Mouse (Mus musculus): ENCODE measurements around the gene Tceal9. TPM values are rescaled to one million over a fixed set of nuclear protein-coding genes. Genes with fewer than 3 reads are reported as not detected.
A peak's percentile ranks its signal among the peaks of the same experiment; 100 is the strongest.
"Not testable (repeated sequence)": the region's sequence is repeated elsewhere in the genome, so short reads cannot be mapped to it uniquely, and the experiment has no call there.

Tceal9 gene
- total and polyA plus RNA-seq, 3 experiments, result 75.2 to 113 TPM; not detected in 1

DNA sequence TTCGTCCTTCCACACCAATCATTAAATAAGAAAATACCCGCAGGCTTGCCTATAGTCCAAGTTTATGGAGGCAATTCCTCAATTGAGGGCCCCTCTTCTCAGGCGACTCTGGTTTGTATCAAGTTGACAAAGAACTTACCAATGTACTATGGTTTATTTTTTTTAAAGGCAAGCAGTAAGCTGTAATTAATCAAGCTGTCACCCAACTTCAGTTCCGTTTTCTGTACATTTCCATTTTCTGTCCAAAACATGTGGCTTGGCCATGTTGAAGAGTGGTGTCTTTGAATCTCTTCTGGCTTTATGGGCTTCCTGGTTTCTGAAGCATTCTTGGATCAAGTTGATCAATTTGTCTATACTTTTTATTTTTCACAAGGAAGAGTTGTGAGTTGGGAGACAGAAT lies 23.3 kb downstream of the Tceal9 start:
- H3K79me2 ChIP-seq (ENCODE audit: control insufficient read depth, insufficient read depth, low read length, poor library complexity), result no peaks in the 10 kb centered on the region
- H3K9ac ChIP-seq (ENCODE audit: control insufficient read depth, low read depth, low read length, poor library complexity, severe bottlenecking), result no peak overlapping the region
- H3K36me3 ChIP-seq (ENCODE audit: control insufficient read depth in 1 of 2, insufficient read depth in 2 of 2, low read length in 2 of 2), result peaks cover 0 to 3% of the 10 kb centered on the region in 2 experiments; a peak in 1 of 4 replicates
- H3K9me3 ChIP-seq (replicated peaks; ENCODE audit: insufficient read depth, low read length), result no peaks in the 10 kb centered on the region
- no peak for DNase-seq (ENCODE audit: low read depth, low spot score)
- TF ChIP-seq POLR2AphosphoS5 (IDR thresholded peaks at IDR 0.05; ENCODE audit: borderline replicate concordance, low read depth, low read length) (no peak), CTCF (IDR thresholded peaks at IDR 0.05 in 2 of 3, conservative IDR thresholded peaks at IDR 0.05 in 1 of 3; ENCODE audit: control insufficient read depth in 1 of 3, insufficient read depth in 1 of 3, low read depth in 2 of 3, low read length in 3 of 3, poor library complexity in 1 of 3, severe bottlenecking in 1 of 3) (no peak)
- peaks cover 0 to 8% of the 10 kb centered on the region in 2 experiments; a peak in 1 of 4 replicates for H3K4me1 ChIP-seq (ENCODE audit: control insufficient read depth in 1 of 2, insufficient read depth in 2 of 2, low read length in 2 of 2)
- H3K27me3 ChIP-seq (ENCODE audit: control insufficient read depth in 1 of 2, insufficient read depth in 2 of 2, low read length in 2 of 2), result peaks cover 0 to 8% of the 10 kb centered on the region in 2 experiments; a peak in 2 of 4 replicates
- no peak overlapping the region for H3K4me3 ChIP-seq (ENCODE audit: control insufficient read depth in 1 of 2, insufficient read depth in 1 of 2, low read depth in 2 of 2, low read length in 2 of 2)
- H3K27ac ChIP-seq (ENCODE audit: control insufficient read depth, low read depth, low read length), result no peak overlapping the region

- H3K9me3 ChIP-seq (replicated peaks; ENCODE audit: insufficient read depth, low read length); H3K27ac ChIP-seq (ENCODE audit: control insufficient read depth, low read depth, low read length); H3K36me3 ChIP-seq (ENCODE audit: control insufficient read depth in 1 of 2, insufficient read depth in 2 of 2, low read length in 2 of 2); H3K79me2 ChIP-seq (ENCODE audit: control insufficient read depth, insufficient read depth, low read length, poor library complexity); H3K27me3 ChIP-seq (ENCODE audit: control insufficient read depth in 1 of 2, insufficient read depth in 2 of 2, low read length in 2 of 2): not testable (repeated sequence)
- Histone ChIP-seq H3K4me3 (ENCODE audit: control insufficient read depth in 1 of 2, insufficient read depth in 1 of 2, low read depth in 2 of 2, low read length in 2 of 2) (peak within 1 kb of the TSS; percentile 48 to 52; a peak in 3 of 4 replicates), H3K4me1 (ENCODE audit: control insufficient read depth in 1 of 2, insufficient read depth in 2 of 2, low read length in 2 of 2) (peaks cover 0 to 11% of the 10 kb centered on the region in 2 experiments; a peak in 1 of 4 replicates), H3K9ac (ENCODE audit: control insufficient read depth, low read depth, low read length, poor library complexity, severe bottlenecking) (peak within 1 kb of the TSS; percentile 49; the same call in 1 of the 2 replicates)
- peak; percentile 40 for DNase-seq (ENCODE audit: low read depth, low spot score)
Observed at GRCm38 (mm10) chrX:136269743-136270392, 25.0 kb downstream of the Tceal9 start, which contains the start of gene Bex3. Bex3 (plus strand) TSS chrX:136270253.

GRCm38 (mm10) chrX:136270393-136271111 lies 25.7 kb downstream of the Tceal9 start:
- H3K79me2 ChIP-seq (ENCODE audit: control insufficient read depth, insufficient read depth, low read length, poor library complexity); H3K9me3 ChIP-seq (replicated peaks; ENCODE audit: insufficient read depth, low read length); H3K27me3 ChIP-seq (ENCODE audit: control insufficient read depth in 1 of 2, insufficient read depth in 2 of 2, low read length in 2 of 2); H3K36me3 ChIP-seq (ENCODE audit: control insufficient read depth in 1 of 2, insufficient read depth in 2 of 2, low read length in 2 of 2); H3K27ac ChIP-seq (ENCODE audit: control insufficient read depth, low read depth, low read length): not testable (repeated sequence)
- H3K9ac ChIP-seq (ENCODE audit: control insufficient read depth, low read depth, low read length, poor library complexity, severe bottlenecking), result peak overlapping the region; percentile 49; the same call in 1 of the 2 replicates
- H3K4me3 ChIP-seq (ENCODE audit: control insufficient read depth in 1 of 2, insufficient read depth in 1 of 2, low read depth in 2 of 2, low read length in 2 of 2), result peak overlapping the region; percentile 48 to 52; a peak in 3 of 4 replicates
- peaks cover 0 to 11% of the 10 kb centered on the region in 2 experiments; a peak in 1 of 4 replicates for H3K4me1 ChIP-seq (ENCODE audit: control insufficient read depth in 1 of 2, insufficient read depth in 2 of 2, low read length in 2 of 2)
- DNase-seq (ENCODE audit: low read depth, low spot score), result peak; percentile 24

DNA sequence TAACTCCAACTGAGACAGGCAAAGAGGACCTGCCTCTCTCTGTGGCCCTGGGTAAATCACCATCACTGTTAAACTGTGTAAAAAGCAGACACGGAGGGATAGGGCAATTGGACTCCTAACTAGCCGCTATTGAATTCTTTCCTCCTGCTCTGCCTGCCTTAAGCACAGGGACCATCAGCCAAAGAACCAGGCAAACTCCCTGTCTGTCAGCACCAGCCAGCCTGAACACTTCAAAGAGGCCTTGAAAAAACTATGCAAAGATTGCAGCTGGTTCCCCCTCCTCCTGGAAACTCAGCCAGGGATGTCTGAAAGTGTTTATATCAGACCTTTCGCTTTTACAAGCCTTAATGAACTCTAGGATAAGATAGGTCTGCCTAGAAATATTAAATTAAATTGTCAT lies 29.7 kb downstream of the Tceal9 start:
- H3K4me1 ChIP-seq (ENCODE audit: control insufficient read depth in 1 of 2, insufficient read depth in 2 of 2, low read length in 2 of 2), result peaks cover 0 to 11% of the 10 kb centered on the region in 2 experiments; a peak in 1 of 4 replicates
- no peaks in the 10 kb centered on the region for H3K9me3 ChIP-seq (replicated peaks; ENCODE audit: insufficient read depth, low read length)
- no peak overlapping the region for H3K4me3 ChIP-seq (ENCODE audit: control insufficient read depth in 1 of 2, insufficient read depth in 1 of 2, low read depth in 2 of 2, low read length in 2 of 2)
- peak; percentile 23 for DNase-seq (ENCODE audit: low read depth, low spot score)
- no peak overlapping the region for H3K9ac ChIP-seq (ENCODE audit: control insufficient read depth, low read depth, low read length, poor library complexity, severe bottlenecking)
- H3K27ac ChIP-seq (ENCODE audit: control insufficient read depth, low read depth, low read length), result no peak overlapping the region
- H3K27me3 ChIP-seq (ENCODE audit: control insufficient read depth in 1 of 2, insufficient read depth in 2 of 2, low read length in 2 of 2), result no peaks in the 10 kb centered on the region; a peak in 2 of 4 replicates
- H3K36me3 ChIP-seq (ENCODE audit: control insufficient read depth in 1 of 2, insufficient read depth in 2 of 2, low read length in 2 of 2), result peaks cover 0 to 6% of the 10 kb centered on the region in 2 experiments; a peak in 2 of 4 replicates
- H3K79me2 ChIP-seq (ENCODE audit: control insufficient read depth, insufficient read depth, low read length, poor library complexity), result no peaks in the 10 kb centered on the region
- TF ChIP-seq E2F4 (IDR thresholded peaks at IDR 0.05; ENCODE audit: borderline replicate concordance, low read depth, low read length) (no peak), POLR2A (IDR thresholded peaks at IDR 0.05; ENCODE audit: control insufficient read depth in 1 of 2, insufficient read depth in 1 of 2, low read depth in 1 of 2, low read length in 2 of 2, poor library complexity in 1 of 2) (no peak), CHD1 (IDR thresholded peaks at IDR 0.05; ENCODE audit: low read depth, low read length) (no peak), HCFC1 (IDR thresholded peaks at IDR 0.05; ENCODE audit: low read depth, low read length) (no peak), ZC3H11A (IDR thresholded peaks at IDR 0.05; ENCODE audit: low read depth, low read length) (no peak), NELFE (IDR thresholded peaks at IDR 0.05; ENCODE audit: low read depth, low read length) (no peak), POLR2AphosphoS2 (IDR thresholded peaks at IDR 0.05; ENCODE audit: low read length) (no peak), EP300 (IDR thresholded peaks at IDR 0.05; ENCODE audit: low read depth in 1 of 2, low read length in 2 of 2) (no peak), MYB (IDR thresholded peaks at IDR 0.05; ENCODE audit: low read depth, low read length) (no peak), NRF1 (IDR thresholded peaks at IDR 0.05; ENCODE audit: insufficient read depth, low read depth, low read length, poor library complexity, severe bottlenecking) (no peak), TCF12 (IDR thresholded peaks at IDR 0.05; ENCODE audit: low read depth, low read length) (no peak), MYC (IDR thresholded peaks at IDR 0.05; ENCODE audit: low read depth, low read length) (no peak), GATA1 (IDR thresholded peaks at IDR 0.05; ENCODE audit: low read depth, low read length) (no peak), USF1 (IDR thresholded peaks at IDR 0.05; ENCODE audit: low read depth, low read length) (no peak), UBTF (IDR thresholded peaks at IDR 0.05; ENCODE audit: borderline replicate concordance, insufficient read depth, low read depth, low read length) (no peak)
